Mouse (Mus musculus): ENCODE data around the gene Gm3526. TPM values are rescaled to one million over a fixed set of nuclear protein-coding genes. Genes with fewer than 3 reads are reported as not detected.
"Not testable (repeated sequence)": the region's sequence is repeated elsewhere in the genome, so short reads cannot be mapped to it uniquely, and the experiment has no call there.

Gm3526 gene
- polyA plus RNA-seq (2015; fragmentation: Nextera tagmentation; extraction: Ambion mirVana): not detected in 2 replicates

DNA sequence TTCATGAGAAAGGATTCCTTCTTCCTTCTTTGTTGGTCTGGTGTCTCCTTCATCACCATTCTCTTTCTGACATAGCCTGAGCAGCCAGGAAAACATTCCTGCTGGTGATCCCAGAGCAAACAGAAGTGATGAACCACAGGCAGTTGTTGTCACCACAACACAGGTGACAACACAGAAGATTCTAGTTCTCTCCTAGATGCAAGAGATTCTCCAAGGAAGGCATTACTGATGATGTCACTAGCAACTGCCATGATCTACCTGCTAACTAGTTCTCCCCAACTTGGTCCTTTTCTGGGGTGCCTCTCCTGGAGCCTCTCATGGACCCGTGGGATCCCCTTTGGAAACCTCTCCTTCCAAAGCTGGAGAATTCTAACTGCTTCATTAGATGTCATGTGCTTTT, at the start of gene Gm3526:
TSS of gene Gm3526 (minus strand) at position 101 of the 400 bp plus-strand sequence.
- H3K4me3 ChIP-seq (ENCODE audit: low read length); H3K9me3 ChIP-seq (ENCODE audit: control insufficient read depth, low read length); ATAC-seq; H3K27ac ChIP-seq (ENCODE audit: low read length); H3K4me2 ChIP-seq (ENCODE audit: low read depth, low read length); H3K27me3 ChIP-seq (replicated peaks; ENCODE audit: control insufficient read depth, insufficient read depth, low read length); H3K4me1 ChIP-seq (ENCODE audit: control insufficient read depth, insufficient read depth, low read length); H3K36me3 ChIP-seq (ENCODE audit: control insufficient read depth, insufficient read depth, low read length); H3K9ac ChIP-seq (ENCODE audit: low read depth, low read length): not testable (repeated sequence)
- WGBS: no CpG with 5 or more reads among the region's 1 CpGs

Other genes starting within 250 kb of the Gm3526 start
- not detected in 2 replicates for gene Gm3298, start 244.7 kb downstream of the Gm3526 start, polyA plus RNA-seq (2015; fragmentation: Nextera tagmentation; extraction: Ambion mirVana)
- gene 4930555G01Rik, start 210.0 kb downstream of the Gm3526 start, polyA plus RNA-seq (2015; fragmentation: Nextera tagmentation; extraction: Ambion mirVana): not detected in 2 replicates
- 0.38 and 0.44 TPM in 2 replicates for gene Gm8281, start 189.5 kb downstream of the Gm3526 start, polyA plus RNA-seq (2015; fragmentation: Nextera tagmentation; extraction: Ambion mirVana)
- gene Gm8279, start 129.1 kb downstream of the Gm3526 start, polyA plus RNA-seq (2015; fragmentation: Nextera tagmentation; extraction: Ambion mirVana): not detected in 2 replicates
- not detected in 2 replicates for gene Gm3317, start 96.0 kb downstream of the Gm3526 start, polyA plus RNA-seq (2015; fragmentation: Nextera tagmentation; extraction: Ambion mirVana)
- not detected in 2 replicates for gene Gm8271, start 74.8 kb downstream of the Gm3526 start, polyA plus RNA-seq (2015; fragmentation: Nextera tagmentation; extraction: Ambion mirVana)
- gene Gm3542, start 74.3 kb upstream of the Gm3526 start, polyA plus RNA-seq (2015; fragmentation: Nextera tagmentation; extraction: Ambion mirVana): not detected in 2 replicates
- 0.28 TPM in 1 of 2 replicates, not detected in the other for gene Gm3500, start 128.5 kb upstream of the Gm3526 start, polyA plus RNA-seq (2015; fragmentation: Nextera tagmentation; extraction: Ambion mirVana)
- 0.15 and 0.22 TPM in 2 replicates for gene Gm3194, start 194.9 kb upstream of the Gm3526 start, polyA plus RNA-seq (2015; fragmentation: Nextera tagmentation; extraction: Ambion mirVana)
- gene Gm8246, start 217.2 kb upstream of the Gm3526 start, polyA plus RNA-seq (2015; fragmentation: Nextera tagmentation; extraction: Ambion mirVana): not detected in 2 replicates
- not detected in 2 replicates for gene Gm3187, start 223.6 kb upstream of the Gm3526 start, polyA plus RNA-seq (2015; fragmentation: Nextera tagmentation; extraction: Ambion mirVana)
- gene Gm3488, start 241.1 kb upstream of the Gm3526 start, polyA plus RNA-seq (2015; fragmentation: Nextera tagmentation; extraction: Ambion mirVana): 0.32 and 0.59 TPM in 2 replicates

Data from intestine, embryonic 16.5 days (tissue).